Mouse (Mus musculus) small intestine, adult 2 months (tissue): ENCODE measurements at regions not wholly inside any gene's neighbourhood (a gene's known extent, or its start where the extent isn't known, plus 50 kb on each side); places are given as distances from the start of the nearest gene placed in this dataset.

Experiments
- CTCF ChIP-seq: fragments of 200-500 bp; IDR thresholded peaks from 2 replicates; pipeline ENCODE4 v1.5.1; 2012; ENCODE audit warnings: low read depth, mild to moderate bottlenecking, control low read depth, inconsistent platforms, low read length, moderate library complexity, mixed read lengths; ENCODE audit not compliant: insufficient replicate concordance, insufficient read length; ENCODE audit errors: extremely low read depth
- POLR2A ChIP-seq: fragments of 200-500 bp; IDR thresholded peaks from 2 replicates; pipeline ENCODE4 v1.6.1; 2012; ENCODE audit warnings: low read depth, mild to moderate bottlenecking, control low read depth, inconsistent platforms, low read length, moderate library complexity

DNA sequence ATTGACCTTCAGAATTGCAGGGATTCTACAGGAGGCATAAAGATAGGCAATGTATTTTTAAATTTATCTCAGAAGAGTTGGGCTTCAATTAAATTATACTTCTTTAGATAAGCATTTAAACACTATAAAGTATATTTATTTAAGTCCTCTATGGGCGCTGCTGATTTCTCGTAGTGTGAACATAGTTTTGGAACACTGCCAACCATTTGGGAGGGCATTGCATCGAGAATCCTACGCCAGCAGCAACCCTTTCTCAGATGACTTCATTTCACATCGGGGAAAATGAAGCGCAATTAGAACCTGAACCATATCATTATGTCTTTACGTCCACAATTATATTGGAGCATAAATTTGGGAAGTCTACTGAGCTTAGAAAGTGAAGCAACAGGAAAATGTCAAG, 172.2 kb upstream of the Zfp770 start:
- TF ChIP-seq POLR2A = no peak
- no peak for TF ChIP-seq CTCF
